Mouse (Mus musculus) lung, adult 2 months (tissue): ENCODE measurements around the gene B4galt5.

ENCODE experiments used
- CTCF ChIP-seq: fragments of 200-500 bp; IDR thresholded peaks from 2 replicates; pipeline ENCODE4 v1.5.1; 2011; ENCODE audit warnings: mild to moderate bottlenecking, low read length, control low read depth; ENCODE audit not compliant: insufficient read depth
- POLR2A ChIP-seq: fragments of 200-500 bp; IDR thresholded peaks from 2 replicates; pipeline ENCODE4 v1.6.1; 2011; ENCODE audit warnings: low read depth, mild to moderate bottlenecking, control low read depth, low read length, borderline replicate concordance; ENCODE audit errors: extremely low read depth

GRCm38 (mm10) chr2:167302031-167302430 lies 47.0 kb downstream of the B4galt5 start:
- TF ChIP-seq CTCF (no peak), POLR2A (no peak)
